Mouse (Mus musculus): ENCODE data around the gene B3gnt2. TPM values are rescaled to one million over a fixed set of nuclear protein-coding genes. Genes with fewer than 3 reads are reported as not detected.

B3gnt2 gene
- polyA plus RNA-seq, 1 experiment from 2014 or later: 1.9 TPM

GRCm38 (mm10) chr11:22875279-22875678 lies 14.5 kb upstream of the B3gnt2 start:
- no peaks in the 10 kb centered on the region for H3K27me3 ChIP-seq (ENCODE audit: control insufficient read depth, insufficient read depth, low read length)
- no peak overlapping the region for H3K4me3 ChIP-seq (ENCODE audit: low read depth, low read length)
- no peak overlapping the region for H3K9ac ChIP-seq (replicated peaks; ENCODE audit: low read depth, low read length)
- no peaks in the 10 kb centered on the region for H3K9me3 ChIP-seq (ENCODE audit: control insufficient read depth, low read length)
- WGBS: 47% methylated on average over 4 of the region's 4 CpGs
- ATAC-seq (ENCODE audit: low read depth): peak; percentile 76
- H3K36me3 ChIP-seq (ENCODE audit: control insufficient read depth, insufficient read depth, low read length): no peaks in the 10 kb centered on the region
- H3K4me2 ChIP-seq (ENCODE audit: low read depth, low read length): no peak overlapping the region
- H3K27ac ChIP-seq (ENCODE audit: low read depth, low read length): peak overlapping the region; percentile 64
- peaks cover 10% of the 10 kb centered on the region for H3K4me1 ChIP-seq (ENCODE audit: control insufficient read depth, insufficient read depth, low read length)

GRCm38 (mm10) chr11:22874747-22875146 lies 14.0 kb upstream of the B3gnt2 start:
- H3K4me1 ChIP-seq (ENCODE audit: control insufficient read depth, insufficient read depth, low read length): peaks cover 10% of the 10 kb centered on the region
- 58% methylated on average over 6 of the region's 6 CpGs for WGBS
- no peaks in the 10 kb centered on the region for H3K36me3 ChIP-seq (ENCODE audit: control insufficient read depth, insufficient read depth, low read length)
- H3K27ac ChIP-seq (ENCODE audit: low read depth, low read length): no peak overlapping the region
- no peak overlapping the region for H3K4me3 ChIP-seq (ENCODE audit: low read depth, low read length)
- no peak overlapping the region for H3K4me2 ChIP-seq (ENCODE audit: low read depth, low read length)
- no peaks in the 10 kb centered on the region for H3K9me3 ChIP-seq (ENCODE audit: control insufficient read depth, low read length)
- ATAC-seq (ENCODE audit: low read depth): peak; percentile 57; the same call in 1 of the 2 replicates
- H3K27me3 ChIP-seq (ENCODE audit: control insufficient read depth, insufficient read depth, low read length): no peaks in the 10 kb centered on the region
- no peak overlapping the region for H3K9ac ChIP-seq (replicated peaks; ENCODE audit: low read depth, low read length)

GRCm38 (mm10) chr11:22873383-22873782 lies 12.6 kb upstream of the B3gnt2 start:
- 64% methylated on average over 4 of the region's 4 CpGs for whole genome bisulfite sequencing
- Histone ChIP-seq H3K9me3 (ENCODE audit: control insufficient read depth, low read length) (no peaks in the 10 kb centered on the region), H3K36me3 (ENCODE audit: control insufficient read depth, insufficient read depth, low read length) (no peaks in the 10 kb centered on the region), H3K9ac (replicated peaks; ENCODE audit: low read depth, low read length) (no peak overlapping the region), H3K27ac (ENCODE audit: low read depth, low read length) (no peak overlapping the region), H3K4me3 (ENCODE audit: low read depth, low read length) (no peak overlapping the region), H3K27me3 (ENCODE audit: control insufficient read depth, insufficient read depth, low read length) (no peaks in the 10 kb centered on the region), H3K4me1 (ENCODE audit: control insufficient read depth, insufficient read depth, low read length) (peaks cover 10% of the 10 kb centered on the region), H3K4me2 (ENCODE audit: low read depth, low read length) (no peak overlapping the region)
- ATAC-seq (ENCODE audit: low read depth): no peak

DNA sequence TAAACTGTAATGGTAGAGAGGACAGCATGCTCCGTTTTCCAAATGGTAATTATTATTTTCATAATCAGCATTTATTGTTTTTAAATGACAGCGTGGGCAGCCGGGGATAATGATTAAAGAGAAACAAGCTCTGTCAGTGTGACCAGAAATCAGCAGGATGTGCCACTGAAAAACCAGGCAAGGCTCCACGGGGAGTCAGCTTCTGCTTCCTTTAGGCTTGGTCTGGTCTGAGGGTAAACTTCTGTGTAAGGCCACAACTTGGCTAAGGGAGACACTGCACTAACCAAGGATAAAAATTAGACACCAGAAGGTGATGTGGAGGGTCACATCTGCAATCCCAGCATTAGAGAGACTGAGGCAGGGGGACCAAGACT lies 11.5 kb upstream of the B3gnt2 start:
- H3K4me3 ChIP-seq (ENCODE audit: low read depth, low read length): no peak overlapping the region
- H3K27me3 ChIP-seq (ENCODE audit: control insufficient read depth, insufficient read depth, low read length): no peaks in the 10 kb centered on the region
- peaks cover 10% of the 10 kb centered on the region for H3K4me1 ChIP-seq (ENCODE audit: control insufficient read depth, insufficient read depth, low read length)
- no peak overlapping the region for H3K9ac ChIP-seq (replicated peaks; ENCODE audit: low read depth, low read length)
- no peaks in the 10 kb centered on the region for H3K36me3 ChIP-seq (ENCODE audit: control insufficient read depth, insufficient read depth, low read length)
- H3K4me2 ChIP-seq (ENCODE audit: low read depth, low read length): no peak overlapping the region
- ATAC-seq (ENCODE audit: low read depth): no peak
- H3K27ac ChIP-seq (ENCODE audit: low read depth, low read length): no peak overlapping the region
- WGBS: 57% methylated on average over 4 of the region's 4 CpGs
- no peaks in the 10 kb centered on the region for H3K9me3 ChIP-seq (ENCODE audit: control insufficient read depth, low read length)

GRCm38 (mm10) chr11:22871628-22872306 lies 11.0 kb upstream of the B3gnt2 start:
- Histone ChIP-seq H3K27ac (ENCODE audit: low read depth, low read length) (no peak overlapping the region), H3K9me3 (ENCODE audit: control insufficient read depth, low read length) (no peaks in the 10 kb centered on the region), H3K27me3 (ENCODE audit: control insufficient read depth, insufficient read depth, low read length) (no peaks in the 10 kb centered on the region), H3K36me3 (ENCODE audit: control insufficient read depth, insufficient read depth, low read length) (no peaks in the 10 kb centered on the region), H3K4me2 (ENCODE audit: low read depth, low read length) (no peak overlapping the region), H3K9ac (replicated peaks; ENCODE audit: low read depth, low read length) (no peak overlapping the region), H3K4me3 (ENCODE audit: low read depth, low read length) (no peak overlapping the region), H3K4me1 (ENCODE audit: control insufficient read depth, insufficient read depth, low read length) (peaks cover 10% of the 10 kb centered on the region)
- ATAC-seq (ENCODE audit: low read depth): no peak
- 80% methylated on average over 7 of the region's 7 CpGs for WGBS

DNA sequence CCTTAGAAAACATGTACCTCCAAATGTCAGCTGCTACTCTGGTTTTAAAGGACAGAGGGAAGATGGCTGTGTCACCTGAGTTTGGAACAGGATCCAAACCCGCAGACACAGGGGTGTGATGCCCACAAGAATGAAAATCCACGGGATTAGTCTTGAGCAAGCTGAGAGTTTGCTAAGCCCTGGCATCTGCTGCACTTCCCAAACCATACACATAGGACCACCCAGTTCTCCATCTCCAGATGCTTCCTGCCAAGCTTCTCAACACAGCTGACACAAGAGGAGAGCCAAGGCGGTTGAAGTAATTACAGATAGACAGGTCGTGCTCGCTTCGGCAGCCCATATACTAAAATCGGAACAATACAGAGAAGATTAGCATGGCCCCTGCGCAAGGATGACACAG lies 7.8 kb upstream of the B3gnt2 start:
- ATAC-seq (ENCODE audit: low read depth): no peak

GRCm38 (mm10) chr11:22867691-22868090 lies 6.9 kb upstream of the B3gnt2 start:
- H3K36me3 ChIP-seq (ENCODE audit: control insufficient read depth, insufficient read depth, low read length): no peaks in the 10 kb centered on the region
- WGBS: 91% methylated on average over 5 of the region's 5 CpGs
- H3K27me3 ChIP-seq (ENCODE audit: control insufficient read depth, insufficient read depth, low read length): no peaks in the 10 kb centered on the region
- no peak overlapping the region for H3K4me3 ChIP-seq (ENCODE audit: low read depth, low read length)
- ATAC-seq (ENCODE audit: low read depth): no peak
- no peak overlapping the region for H3K4me2 ChIP-seq (ENCODE audit: low read depth, low read length)
- no peaks in the 10 kb centered on the region for H3K4me1 ChIP-seq (ENCODE audit: control insufficient read depth, insufficient read depth, low read length)
- no peaks in the 10 kb centered on the region for H3K9me3 ChIP-seq (ENCODE audit: control insufficient read depth, low read length)
- no peak overlapping the region for H3K9ac ChIP-seq (replicated peaks; ENCODE audit: low read depth, low read length)
- no peak overlapping the region for H3K27ac ChIP-seq (ENCODE audit: low read depth, low read length)

More for the DNA sequence above, 7.8 kb upstream of the B3gnt2 start:
- H3K4me2 ChIP-seq (ENCODE audit: low read depth, low read length): no peak overlapping the region
- H3K9ac ChIP-seq (replicated peaks; ENCODE audit: low read depth, low read length): no peak overlapping the region
- no peaks in the 10 kb centered on the region for H3K36me3 ChIP-seq (ENCODE audit: control insufficient read depth, insufficient read depth, low read length)
- no peaks in the 10 kb centered on the region for H3K9me3 ChIP-seq (ENCODE audit: control insufficient read depth, low read length)
- H3K4me3 ChIP-seq (ENCODE audit: low read depth, low read length): no peak overlapping the region
- no peaks in the 10 kb centered on the region for H3K4me1 ChIP-seq (ENCODE audit: control insufficient read depth, insufficient read depth, low read length)
- no peak overlapping the region for H3K27ac ChIP-seq (ENCODE audit: low read depth, low read length)
- H3K27me3 ChIP-seq (ENCODE audit: control insufficient read depth, insufficient read depth, low read length): no peaks in the 10 kb centered on the region
- 91% methylated on average over 8 of the region's 8 CpGs for WGBS

GRCm38 (mm10) chr11:22865635-22866246 lies 5.0 kb upstream of the B3gnt2 start:
- Histone ChIP-seq H3K9ac (replicated peaks; ENCODE audit: low read depth, low read length) (no peak overlapping the region), H3K27ac (ENCODE audit: low read depth, low read length) (no peak overlapping the region), H3K4me2 (ENCODE audit: low read depth, low read length) (no peak overlapping the region), H3K27me3 (ENCODE audit: control insufficient read depth, insufficient read depth, low read length) (peaks cover 7% of the 10 kb centered on the region), H3K9me3 (ENCODE audit: control insufficient read depth, low read length) (no peaks in the 10 kb centered on the region), H3K4me1 (ENCODE audit: control insufficient read depth, insufficient read depth, low read length) (no peaks in the 10 kb centered on the region), H3K4me3 (ENCODE audit: low read depth, low read length) (no peak overlapping the region), H3K36me3 (ENCODE audit: control insufficient read depth, insufficient read depth, low read length) (no peaks in the 10 kb centered on the region)
- no peak for ATAC-seq (ENCODE audit: low read depth)
- WGBS: 86% methylated on average over 7 of the region's 7 CpGs

GRCm38 (mm10) chr11:22864305-22865060 lies 3.7 kb upstream of the B3gnt2 start:
- Histone ChIP-seq H3K4me2 (ENCODE audit: low read depth, low read length) (no peak overlapping the region), H3K4me1 (ENCODE audit: control insufficient read depth, insufficient read depth, low read length) (peaks cover 8% of the 10 kb centered on the region), H3K4me3 (ENCODE audit: low read depth, low read length) (no peak overlapping the region), H3K9me3 (ENCODE audit: control insufficient read depth, low read length) (no peaks in the 10 kb centered on the region), H3K27me3 (ENCODE audit: control insufficient read depth, insufficient read depth, low read length) (peaks cover 17% of the 10 kb centered on the region), H3K27ac (ENCODE audit: low read depth, low read length) (no peak overlapping the region), H3K9ac (replicated peaks; ENCODE audit: low read depth, low read length) (no peak overlapping the region), H3K36me3 (ENCODE audit: control insufficient read depth, insufficient read depth, low read length) (no peaks in the 10 kb centered on the region)
- ATAC-seq (ENCODE audit: low read depth): no peak
- WGBS: 41% methylated on average over 8 of the region's 8 CpGs
